Mouse (Mus musculus) ES-Bruce4 (cell line): ENCODE data around the gene Wdr59. TPM values are rescaled to one million over a fixed set of nuclear protein-coding genes. Genes with fewer than 3 reads are reported as not detected.

Source experiments
- H3K27ac ChIP-seq: 2 replicates; pipeline ENCODE4 v1.5.1; 2012; ENCODE audit warnings: low read length, inconsistent platforms; ENCODE audit not compliant: insufficient read depth
- H3K27me3 ChIP-seq: 2 replicates; pipeline ENCODE4 v1.6.1; 2012; ENCODE audit warnings: mild to moderate bottlenecking, low read length, inconsistent platforms; ENCODE audit not compliant: control insufficient read depth, poor library complexity, insufficient read depth, severe bottlenecking
- H3K36me3 ChIP-seq: 2 replicates; pipeline ENCODE4 v1.6.1; 2012; ENCODE audit warnings: inconsistent platforms, mild to moderate bottlenecking, low read length, moderate library complexity; ENCODE audit not compliant: control insufficient read depth, poor library complexity, insufficient read depth, severe bottlenecking
- H3K4me1 ChIP-seq: one replicate; pipeline ENCODE4 v1.8.1; 2011; ENCODE audit warnings: low read length; ENCODE audit not compliant: control insufficient read depth, insufficient read depth
- H3K4me3 ChIP-seq: 2 replicates; pipeline ENCODE4 v1.5.1; 2011; ENCODE audit warnings: low read depth, mild to moderate bottlenecking, low read length
- H3K9ac ChIP-seq: 2 replicates; pipeline ENCODE4 v1.6.1; 2012; ENCODE audit warnings: low read depth, mild to moderate bottlenecking, inconsistent platforms; ENCODE audit not compliant: poor library complexity, severe bottlenecking
- H3K9me3 ChIP-seq: replicated peaks from 2 replicates; pipeline ENCODE4 v1.6.1; 2012; ENCODE audit warnings: mild to moderate bottlenecking, low read length, inconsistent platforms; ENCODE audit not compliant: control insufficient read depth, poor library complexity, insufficient read depth, severe bottlenecking
- CTCF ChIP-seq: IDR thresholded peaks from one replicate; pipeline ENCODE4 v1.8.1; 2011; ENCODE audit warnings: low read depth, low read length
- EP300 ChIP-seq: IDR thresholded peaks from 2 replicates; pipeline ENCODE4 v1.6.1; 2011; ENCODE audit warnings: low read depth, low read length; ENCODE audit not compliant: insufficient read depth
- POLR2A ChIP-seq: IDR thresholded peaks from one replicate; pipeline ENCODE4 v1.8.1; 2011; ENCODE audit warnings: low read length; ENCODE audit not compliant: insufficient read depth
- polyA plus RNA-seq: library from polyadenylated mRNA; stranded (reverse); fragments of >200 nt; gene quantifications from 2 replicates; pipeline ENCODE4 v1.2.4, GENCODE M21; 2011; ENCODE audit warnings: low read depth; ENCODE audit not compliant: missing spikeins, insufficient read depth, insufficient read length

The Wdr59 gene
- polyA plus RNA-seq, 1 experiment: 16.8 TPM

DNA sequence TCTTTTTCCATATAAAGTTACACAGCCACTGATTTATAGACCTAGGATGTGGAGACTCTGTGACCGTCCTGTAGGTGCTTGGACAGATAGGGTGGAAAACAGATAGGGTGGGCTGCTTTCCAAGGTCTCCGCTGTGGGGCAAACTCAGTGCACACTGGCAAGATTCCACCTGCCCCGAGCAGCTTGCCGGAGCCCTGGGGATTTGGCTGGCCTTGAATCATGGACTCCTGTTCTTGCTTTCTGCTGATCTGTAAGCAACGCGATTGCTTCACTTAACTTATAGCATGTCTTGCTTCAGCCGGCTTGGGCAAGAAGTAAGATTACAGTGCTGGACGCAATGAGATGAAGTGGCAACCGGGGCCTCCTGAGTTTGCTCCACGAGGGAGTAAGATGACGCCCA lies 97.7 kb downstream of the Wdr59 start:
- H3K36me3 ChIP-seq: no peaks in the 10 kb centered on the region
- H3K9me3 ChIP-seq: no peaks in the 10 kb centered on the region
- no peaks in the 10 kb centered on the region; the same call in 1 of the 2 replicates for H3K27me3 ChIP-seq
- no peak for TF ChIP-seq CTCF
- no peak for TF ChIP-seq POLR2A
- TF ChIP-seq EP300: no peak
- H3K4me3 ChIP-seq: no peak overlapping the region
- no peaks in the 10 kb centered on the region for H3K4me1 ChIP-seq
- H3K9ac ChIP-seq: no peak overlapping the region
- no peak overlapping the region for H3K27ac ChIP-seq

DNA sequence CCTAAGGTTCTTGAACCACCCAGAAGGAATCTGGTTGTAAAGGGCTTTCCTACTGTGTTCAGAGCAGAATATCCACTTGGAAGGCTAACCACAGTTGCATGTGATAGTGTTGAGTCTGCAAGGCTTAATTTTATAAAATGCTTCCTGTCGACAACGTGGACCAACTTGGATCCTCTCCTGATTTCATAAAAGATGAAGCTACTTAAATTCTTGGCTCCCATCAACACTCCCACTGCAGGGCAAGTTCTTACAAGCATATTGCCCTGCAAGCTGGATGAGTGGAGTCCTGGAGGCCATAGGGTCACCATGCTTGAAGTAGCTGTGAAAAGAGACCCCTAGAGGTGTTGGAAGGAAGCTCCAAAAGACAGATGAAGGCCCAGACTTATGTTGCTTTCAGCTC lies 99.3 kb downstream of the Wdr59 start:
- no peaks in the 10 kb centered on the region; the same call in 1 of the 2 replicates for H3K27me3 ChIP-seq
- no peaks in the 10 kb centered on the region for H3K9me3 ChIP-seq
- no peaks in the 10 kb centered on the region for H3K4me1 ChIP-seq
- no peaks in the 10 kb centered on the region for H3K36me3 ChIP-seq
- no peak overlapping the region for H3K4me3 ChIP-seq
- no peak for TF ChIP-seq EP300
- TF ChIP-seq CTCF: no peak
- no peak for TF ChIP-seq POLR2A
- H3K9ac ChIP-seq: no peak overlapping the region
- no peak overlapping the region for H3K27ac ChIP-seq

DNA sequence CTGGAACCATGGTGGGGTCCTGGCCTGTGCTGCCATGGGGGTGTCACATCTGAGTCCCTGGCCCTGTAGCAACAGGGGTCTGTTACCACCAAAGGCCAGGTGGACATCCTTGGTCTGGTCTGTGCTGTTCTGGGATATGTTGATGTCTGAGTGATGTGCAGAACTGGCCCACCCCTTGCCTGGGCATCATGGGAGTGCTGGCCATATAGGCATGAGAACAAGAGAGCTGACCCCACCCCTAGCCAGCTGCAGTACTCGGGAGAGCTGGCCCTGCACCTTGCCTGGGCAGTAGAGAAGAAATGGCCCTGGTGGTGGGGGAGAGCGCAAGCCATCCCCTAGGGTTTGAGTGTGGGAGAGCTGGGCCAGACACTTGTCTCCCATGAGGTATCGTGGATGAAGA lies 102.7 kb downstream of the Wdr59 start:
- H3K27me3 ChIP-seq: no peaks in the 10 kb centered on the region; the same call in 1 of the 2 replicates
- H3K27ac ChIP-seq: no peak overlapping the region
- no peaks in the 10 kb centered on the region for H3K9me3 ChIP-seq
- no peak for TF ChIP-seq EP300
- TF ChIP-seq CTCF: no peak
- TF ChIP-seq POLR2A: no peak
- H3K36me3 ChIP-seq: no peaks in the 10 kb centered on the region
- H3K4me3 ChIP-seq: no peak overlapping the region
- H3K4me1 ChIP-seq: no peaks in the 10 kb centered on the region
- no peak overlapping the region for H3K9ac ChIP-seq

DNA sequence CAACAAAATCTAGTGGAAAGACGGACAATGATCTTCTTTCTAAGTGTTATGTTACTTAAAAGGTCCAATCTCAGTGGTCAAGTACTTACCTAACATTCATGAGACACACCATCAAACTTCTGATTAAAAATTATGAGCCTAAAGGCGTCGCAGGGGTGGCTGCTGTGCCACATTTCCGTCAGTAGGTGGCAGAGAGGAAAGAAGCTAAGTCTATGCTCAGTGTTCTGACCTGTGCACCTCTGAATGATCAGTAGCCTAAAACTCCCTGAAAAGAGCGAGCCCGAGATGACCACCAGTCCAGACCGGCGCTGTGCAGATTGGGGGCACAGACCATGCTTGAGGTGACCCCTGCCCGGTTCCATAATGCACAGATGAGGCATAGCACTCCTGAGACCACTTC lies 103.3 kb downstream of the Wdr59 start:
- H3K9me3 ChIP-seq: no peaks in the 10 kb centered on the region
- no peaks in the 10 kb centered on the region; the same call in 1 of the 2 replicates for H3K27me3 ChIP-seq
- no peak overlapping the region for H3K9ac ChIP-seq
- no peaks in the 10 kb centered on the region for H3K4me1 ChIP-seq
- no peak overlapping the region for H3K27ac ChIP-seq
- H3K36me3 ChIP-seq: no peaks in the 10 kb centered on the region
- TF ChIP-seq POLR2A: no peak
- TF ChIP-seq EP300: no peak
- TF ChIP-seq CTCF: peak; percentile 58
- H3K4me3 ChIP-seq: no peak overlapping the region

DNA sequence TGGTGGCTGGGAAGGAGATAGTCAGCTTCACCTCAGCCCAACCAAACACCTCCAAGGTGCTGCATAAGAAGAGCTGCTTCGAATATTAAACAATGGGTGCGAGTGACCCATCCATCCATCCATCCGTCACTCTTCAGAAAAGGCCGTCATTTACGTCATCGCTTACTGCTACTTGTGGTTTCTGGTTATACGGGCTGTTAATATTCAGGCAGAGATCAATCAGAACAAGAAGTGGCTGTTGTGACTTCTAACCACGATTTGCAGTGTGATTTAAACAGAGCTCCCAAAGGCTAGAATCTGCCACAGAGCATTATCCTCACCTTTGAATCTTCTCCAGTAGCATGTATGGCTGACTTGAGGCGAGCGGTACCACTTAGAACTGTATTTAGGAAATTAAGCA lies 104.7 kb downstream of the Wdr59 start:
- no peak overlapping the region for H3K4me3 ChIP-seq
- H3K4me1 ChIP-seq: no peaks in the 10 kb centered on the region
- no peaks in the 10 kb centered on the region; the same call in 1 of the 2 replicates for H3K27me3 ChIP-seq
- H3K36me3 ChIP-seq: no peaks in the 10 kb centered on the region
- H3K27ac ChIP-seq: no peak overlapping the region
- H3K9me3 ChIP-seq: no peaks in the 10 kb centered on the region
- TF ChIP-seq POLR2A: no peak
- TF ChIP-seq CTCF: no peak
- TF ChIP-seq EP300: no peak
- no peak overlapping the region for H3K9ac ChIP-seq

DNA sequence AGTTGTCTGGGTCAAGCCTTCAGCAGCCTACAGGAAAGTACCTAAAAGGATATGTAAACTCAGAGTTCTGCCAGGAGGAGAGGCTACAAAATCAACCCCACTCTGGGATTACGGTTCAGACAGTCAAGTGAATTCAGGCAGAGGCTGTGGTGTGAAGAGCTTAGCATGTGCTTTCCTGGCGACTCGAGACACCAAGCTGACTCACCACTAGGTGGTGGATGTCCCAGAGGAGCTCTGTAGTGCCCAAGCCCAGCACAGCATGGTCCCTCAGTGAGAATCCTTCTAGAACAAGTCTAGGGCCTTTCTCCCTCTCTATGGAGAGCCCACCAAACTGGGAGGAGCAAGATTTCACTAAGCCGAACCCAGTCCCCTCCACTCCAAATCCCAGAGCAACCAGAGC lies 118.5 kb downstream of the Wdr59 start:
- H3K4me1 ChIP-seq: no peaks in the 10 kb centered on the region
- 0 out of 2 replicates have a peak, but pooled peaks cover 1% of the 10 kb centered on the region for H3K27me3 ChIP-seq
- no peak overlapping the region for H3K27ac ChIP-seq
- H3K36me3 ChIP-seq: no peaks in the 10 kb centered on the region
- no peak overlapping the region for H3K9ac ChIP-seq
- TF ChIP-seq EP300 (no peak), CTCF (peak; percentile 59), POLR2A (no peak)
- H3K4me3 ChIP-seq: no peak overlapping the region
- H3K9me3 ChIP-seq: no peaks in the 10 kb centered on the region

Other genes with a start within 250 kb of the Wdr59 start
- gene Rfwd3, start 221.9 kb downstream of the Wdr59 start, polyA plus RNA-seq: 76.1 and 80.6 TPM in 2 replicates
- gene Mlkl, start 183.9 kb downstream of the Wdr59 start, polyA plus RNA-seq: 0.61 and 1.3 TPM in 2 replicates
- gene Fa2h, start 128.3 kb downstream of the Wdr59 start, polyA plus RNA-seq: 0.35 and 0.69 TPM in 2 replicates
- gene Znrf1, start 14.0 kb upstream of the Wdr59 start, polyA plus RNA-seq: 37.7 and 38.5 TPM in 2 replicates
- 1.1 and 1.7 TPM in 2 replicates for gene Ldhd, start 108.3 kb upstream of the Wdr59 start, polyA plus RNA-seq
- gene Zfp1, start 121.3 kb upstream of the Wdr59 start, polyA plus RNA-seq: 21.2 and 22.3 TPM in 2 replicates
- gene Ctrb1, start 168.9 kb upstream of the Wdr59 start, polyA plus RNA-seq: not detected in 2 replicates
- 59.8 and 64.6 TPM in 2 replicates for gene Bcar1, start 221.7 kb upstream of the Wdr59 start, polyA plus RNA-seq